Mouse (Mus musculus) adrenal gland, adult 18-20 months (tissue): ENCODE measurements around the gene Gnai2. TPM values are rescaled to one million over a fixed set of nuclear protein-coding genes. Genes with fewer than 3 reads are reported as not detected.

Experiments used
- DNase-seq, 2 experiments: peaks; one replicate each; pipeline ENCODE4 v3.0.0; 2021 to 2022; ENCODE audit warnings: low spot score in 2 of 2
- total RNA-seq, 2 experiments: library from RNA; stranded (reverse); gene quantifications; 1 replicate in 1 of 2; 2 replicates in 1 of 2; pipeline ENCODE4 v1.2.3; 2021

Gnai2 gene
- total RNA-seq, 2 experiments from 2014 or later, result 238 to 263 TPM

- DNase-seq, result no peak
Measured at GRCm38 (mm10) chr9:107632478-107632877, 2.7 kb downstream of the Gnai2 start.

GRCm38 (mm10) chr9:107631861-107632260 lies 3.3 kb downstream of the Gnai2 start:
- no peak for DNase-seq

- no peak for DNase-seq
Measured at GRCm38 (mm10) chr9:107631311-107631826, 3.8 kb downstream of the Gnai2 start.

GRCm38 (mm10) chr9:107630576-107630975 lies 4.6 kb downstream of the Gnai2 start:
- no peak for DNase-seq

GRCm38 (mm10) chr9:107629901-107630425 lies 5.2 kb downstream of the Gnai2 start:
- no peak for DNase-seq

GRCm38 (mm10) chr9:107629411-107629730 lies 5.8 kb downstream of the Gnai2 start:
- DNase-seq, result no peak

- no peak for DNase-seq
Measured at GRCm38 (mm10) chr9:107628721-107629410, 6.3 kb downstream of the Gnai2 start.

- DNase-seq, result no peak
Measured at GRCm38 (mm10) chr9:107627387-107628255, 7.5 kb downstream of the Gnai2 start.

GRCm38 (mm10) chr9:107626844-107627277 lies 8.3 kb downstream of the Gnai2 start:
- DNase-seq, result peak; percentile 63 to 77

GRCm38 (mm10) chr9:107626158-107626843 lies 8.9 kb downstream of the Gnai2 start:
- DNase-seq, result no peak

- no peak for DNase-seq
Measured at GRCm38 (mm10) chr9:107625351-107626128, 9.6 kb downstream of the Gnai2 start.

GRCm38 (mm10) chr9:107624951-107625350 lies 10.2 kb downstream of the Gnai2 start:
- DNase-seq, result no peak

GRCm38 (mm10) chr9:107624539-107624938 lies 10.6 kb downstream of the Gnai2 start:
- DNase-seq, result no peak

- DNase-seq, result no peak
Measured at GRCm38 (mm10) chr9:107620954-107621353, 14.2 kb downstream of the Gnai2 start.

- peak in 1 of 2 experiments; percentile 32 for DNase-seq
Measured at GRCm38 (mm10) chr9:107619546-107619879, 15.7 kb downstream of the Gnai2 start.

- no peak for DNase-seq
Measured at GRCm38 (mm10) chr9:107618778-107619545, 16.2 kb downstream of the Gnai2 start.

- no peak for DNase-seq
Measured at GRCm38 (mm10) chr9:107618098-107618497, 17.1 kb downstream of the Gnai2 start.

GRCm38 (mm10) chr9:107617461-107617860 lies 17.7 kb downstream of the Gnai2 start:
- no peak for DNase-seq

- no peak for DNase-seq
Measured at GRCm38 (mm10) chr9:107615035-107615434, 20.1 kb downstream of the Gnai2 start.
